Mouse (Mus musculus) forebrain, embryonic 13.5 days (tissue): ENCODE data around the gene Pkp2. TPM values are rescaled to one million over a fixed set of nuclear protein-coding genes. Genes with fewer than 3 reads are reported as not detected.
A peak's percentile ranks its signal among the peaks of the same experiment; 100 is the strongest.
"Not testable (repeated sequence)": the region's sequence is repeated elsewhere in the genome, so short reads cannot be mapped to it uniquely, and the experiment has no call there.

ENCODE experiments used
- ATAC-seq: fragments of 200-750 bp; cut with Nextera tagmentation; 2 replicates; pipeline ENCODE4 v1.8.0; 2017
- H3K27ac ChIP-seq: fragments of 300-500 bp; sonication (generic); 2 replicates; pipeline ENCODE4 v1.5.1; 2015; ENCODE audit warnings: inconsistent platforms, mild to moderate bottlenecking, moderate library complexity
- H3K27me3 ChIP-seq: fragments of 300-500 bp; sonication (generic); 2 replicates; pipeline ENCODE4 v1.6.1; 2015; ENCODE audit warnings: mild to moderate bottlenecking, inconsistent platforms
- H3K36me3 ChIP-seq: fragments of 300-500 bp; sonication (generic); 2 replicates; pipeline ENCODE4 v1.6.1; 2015; ENCODE audit warnings: mild to moderate bottlenecking, inconsistent platforms; ENCODE audit not compliant: poor library complexity, severe bottlenecking
- H3K4me1 ChIP-seq: fragments of 300-500 bp; sonication (generic); 2 replicates; pipeline ENCODE4 v1.6.1; 2015; ENCODE audit warnings: inconsistent platforms
- H3K4me2 ChIP-seq: fragments of 300-500 bp; sonication (generic); 2 replicates; pipeline ENCODE4 v1.6.1; 2015; ENCODE audit warnings: inconsistent platforms, mild to moderate bottlenecking, moderate library complexity
- H3K4me3 ChIP-seq: fragments of 300-500 bp; sonication (generic); 2 replicates; pipeline ENCODE4 v1.5.1; 2015; ENCODE audit warnings: mild to moderate bottlenecking, inconsistent platforms
- H3K9ac ChIP-seq: fragments of 300-500 bp; sonication (generic); 2 replicates; pipeline ENCODE4 v1.6.1; 2015; ENCODE audit warnings: mild to moderate bottlenecking, inconsistent platforms
- H3K9me3 ChIP-seq: fragments of 300-500 bp; sonication (generic); replicated peaks from 2 replicates; pipeline ENCODE4 v1.6.1; 2016; ENCODE audit warnings: inconsistent platforms
- WGBS: fragments of 180-500 bp; shearing (Covaris S2); methylation state at CpG from one replicate; pipeline ENCODE4 v1.1.7; 2015; 5-methylcytosine and 5-hydroxymethylcytosine counted together
- polyA plus RNA-seq: library from polyadenylated mRNA; unstranded; fragments of >200 nt; fragmentation: Nextera tagmentation; extraction: Ambion mirVana; gene quantifications from 2 replicates; pipeline ENCODE4 v1.2.1, GENCODE M21; 2015

The Pkp2 gene
- polyA plus RNA-seq, 1 experiment from 2014 or later, result 1.1 TPM

DNA sequence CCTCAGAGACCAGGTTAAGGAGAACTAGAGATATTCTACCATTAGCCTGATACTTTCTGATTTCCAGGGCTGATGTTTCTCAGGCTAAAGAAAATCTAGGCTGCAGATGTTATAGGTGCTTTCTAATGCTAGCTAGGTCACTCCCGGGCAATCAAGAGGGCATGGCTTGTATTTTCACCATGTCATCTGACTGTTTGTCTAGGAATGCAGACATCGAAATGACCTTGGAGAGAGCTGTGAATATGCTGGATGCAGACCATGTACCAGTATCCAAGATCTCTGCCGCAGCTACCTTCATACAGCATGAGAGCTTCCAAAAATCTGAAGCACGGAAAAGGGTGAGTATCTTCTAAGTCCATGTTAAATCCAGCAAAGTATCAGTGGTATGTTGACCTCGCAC lies 17.3 kb downstream of the Pkp2 start:
- Histone ChIP-seq H3K4me1 (no peaks in the 10 kb centered on the region), H3K9ac (no peak overlapping the region), H3K27ac (no peak overlapping the region), H3K27me3 (no peaks in the 10 kb centered on the region; the same call in 1 of the 2 replicates), H3K36me3 (no peaks in the 10 kb centered on the region), H3K4me2 (no peak overlapping the region), H3K9me3 (no peaks in the 10 kb centered on the region), H3K4me3 (no peak overlapping the region)
- 91% methylated on average over 5 of the region's 5 CpGs for WGBS
- no peak for ATAC-seq

DNA sequence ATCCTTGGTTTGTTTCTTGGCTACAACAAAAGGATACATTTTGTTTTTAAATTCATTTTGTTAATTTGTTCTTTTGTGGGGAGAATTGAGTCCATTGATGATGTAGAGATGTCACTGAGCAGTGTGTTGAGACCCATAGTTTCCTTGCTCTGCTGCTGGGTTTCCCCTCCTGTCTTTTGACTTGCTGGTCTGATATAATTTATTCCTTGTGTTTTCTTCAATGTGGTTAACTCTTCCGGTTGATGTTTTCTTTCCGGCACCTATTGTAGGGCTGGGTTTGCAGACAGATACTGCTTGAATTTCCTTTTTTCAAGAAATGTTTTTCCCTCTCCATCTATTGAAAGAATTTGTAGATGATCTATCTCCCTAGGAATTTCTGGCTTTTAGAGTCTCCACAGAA lies 20.8 kb downstream of the Pkp2 start:
- no peak for ATAC-seq
- WGBS, result 95% methylated on average over 2 of the region's 2 CpGs
- Histone ChIP-seq H3K9ac (no peak overlapping the region), H3K4me2 (no peak overlapping the region), H3K9me3 (no peaks in the 10 kb centered on the region), H3K36me3 (no peaks in the 10 kb centered on the region), H3K27me3 (no peaks in the 10 kb centered on the region), H3K4me3 (no peak overlapping the region), H3K4me1 (no peaks in the 10 kb centered on the region), H3K27ac (no peak overlapping the region)

DNA sequence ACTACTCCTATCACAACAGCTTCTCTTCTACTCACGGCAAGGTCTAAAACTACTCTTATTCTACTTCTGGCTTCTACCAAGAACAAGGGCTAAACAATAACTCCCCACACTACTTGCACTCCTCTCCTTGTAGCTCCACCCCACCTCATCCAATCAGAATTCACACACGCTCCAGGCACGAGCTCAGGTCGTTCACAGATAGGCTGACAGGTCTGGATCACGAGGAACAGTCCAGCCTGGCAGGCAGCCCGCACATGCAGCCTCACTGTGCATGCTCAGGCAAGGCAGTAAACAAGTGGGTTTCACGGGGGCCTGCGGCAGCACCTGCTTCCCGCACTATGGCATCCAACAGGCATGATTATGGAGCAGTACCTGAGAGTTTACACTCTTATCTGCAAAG lies 23.6 kb downstream of the Pkp2 start:
- H3K27me3 ChIP-seq, H3K27ac ChIP-seq, H3K4me1 ChIP-seq, H3K9me3 ChIP-seq, ATAC-seq, H3K9ac ChIP-seq, H3K4me3 ChIP-seq, H3K36me3 ChIP-seq, H3K4me2 ChIP-seq: not testable (repeated sequence)
- 91% methylated on average over 9 of the region's 9 CpGs for WGBS

DNA sequence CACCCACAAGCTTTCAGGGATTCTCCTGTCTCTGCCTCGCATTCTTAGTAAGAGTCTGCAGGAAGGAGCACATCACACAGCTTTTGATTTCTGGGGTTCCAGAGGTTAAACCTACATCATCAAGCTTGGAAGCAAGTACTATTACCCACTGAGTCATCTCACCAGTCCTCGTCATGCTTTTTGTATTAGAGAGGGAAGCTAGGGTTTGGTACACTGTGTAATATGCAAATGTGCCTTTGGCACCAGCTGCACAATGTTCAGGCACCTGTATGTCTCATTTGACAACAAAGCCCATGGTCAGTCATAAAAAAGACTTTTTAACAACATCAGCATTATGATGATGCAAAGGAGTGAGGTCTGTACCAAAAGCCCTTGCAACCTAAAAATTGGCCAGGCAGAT lies 25.2 kb downstream of the Pkp2 start:
- H3K27ac ChIP-seq, result no peak overlapping the region
- no peaks in the 10 kb centered on the region for H3K27me3 ChIP-seq
- H3K4me1 ChIP-seq, result no peaks in the 10 kb centered on the region
- no peak overlapping the region for H3K9ac ChIP-seq
- H3K4me2 ChIP-seq, result no peak overlapping the region
- H3K4me3 ChIP-seq, result no peak overlapping the region
- no peak for ATAC-seq
- H3K36me3 ChIP-seq, result no peaks in the 10 kb centered on the region
- H3K9me3 ChIP-seq, result no peaks in the 10 kb centered on the region
- 79% methylated on average over 2 of the region's 2 CpGs for WGBS

DNA sequence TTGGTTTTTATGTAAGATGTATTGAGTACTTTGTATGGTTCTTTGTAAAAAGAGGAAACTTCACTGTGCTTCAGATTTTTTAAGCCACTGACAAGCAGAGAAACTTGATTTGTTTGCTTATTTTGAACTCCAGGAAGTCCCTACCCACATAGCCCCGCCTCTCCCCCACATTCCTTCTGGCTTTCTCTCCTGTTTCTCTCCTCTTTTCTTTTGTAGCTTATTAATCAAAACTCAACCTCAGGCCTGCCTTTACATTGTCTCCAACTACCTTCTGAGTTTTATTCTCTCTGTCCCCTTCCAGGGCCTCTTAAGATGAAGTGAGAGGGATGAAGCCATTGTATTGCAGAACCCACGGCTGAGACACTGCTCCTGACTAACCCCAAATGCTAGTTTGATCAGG lies 31.6 kb downstream of the Pkp2 start:
- H3K4me2 ChIP-seq, result no peak overlapping the region
- no peaks in the 10 kb centered on the region for H3K27me3 ChIP-seq
- WGBS, result 61% methylated on average over 2 of the region's 2 CpGs
- H3K4me1 ChIP-seq, result no peaks in the 10 kb centered on the region
- H3K36me3 ChIP-seq, result no peaks in the 10 kb centered on the region
- H3K9ac ChIP-seq, result no peak overlapping the region
- no peaks in the 10 kb centered on the region for H3K9me3 ChIP-seq
- no peak for ATAC-seq
- H3K4me3 ChIP-seq, result no peak overlapping the region
- no peak overlapping the region for H3K27ac ChIP-seq

DNA sequence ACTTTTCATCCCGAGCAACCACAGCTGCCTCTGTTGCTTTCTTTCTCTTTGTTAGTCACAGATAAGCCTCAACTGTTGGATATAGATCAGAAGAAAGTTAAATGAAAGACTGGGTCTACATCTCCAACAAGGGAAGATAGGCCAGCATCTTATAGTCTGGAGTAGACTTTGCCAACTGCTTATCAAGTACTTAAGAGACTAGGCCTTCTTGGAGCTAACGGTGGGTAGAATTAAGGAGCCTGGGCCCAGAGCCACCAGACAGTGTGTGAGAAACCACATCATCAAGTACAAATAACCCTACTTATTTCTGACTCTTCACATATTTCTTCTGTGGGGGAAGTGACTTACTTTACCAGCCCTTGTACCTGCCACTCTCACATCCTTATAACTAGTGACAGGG lies 37.4 kb downstream of the Pkp2 start:
- no peaks in the 10 kb centered on the region for H3K27me3 ChIP-seq
- 72% methylated on average over 2 of the region's 2 CpGs for WGBS
- ATAC-seq, result no peak

DNA sequence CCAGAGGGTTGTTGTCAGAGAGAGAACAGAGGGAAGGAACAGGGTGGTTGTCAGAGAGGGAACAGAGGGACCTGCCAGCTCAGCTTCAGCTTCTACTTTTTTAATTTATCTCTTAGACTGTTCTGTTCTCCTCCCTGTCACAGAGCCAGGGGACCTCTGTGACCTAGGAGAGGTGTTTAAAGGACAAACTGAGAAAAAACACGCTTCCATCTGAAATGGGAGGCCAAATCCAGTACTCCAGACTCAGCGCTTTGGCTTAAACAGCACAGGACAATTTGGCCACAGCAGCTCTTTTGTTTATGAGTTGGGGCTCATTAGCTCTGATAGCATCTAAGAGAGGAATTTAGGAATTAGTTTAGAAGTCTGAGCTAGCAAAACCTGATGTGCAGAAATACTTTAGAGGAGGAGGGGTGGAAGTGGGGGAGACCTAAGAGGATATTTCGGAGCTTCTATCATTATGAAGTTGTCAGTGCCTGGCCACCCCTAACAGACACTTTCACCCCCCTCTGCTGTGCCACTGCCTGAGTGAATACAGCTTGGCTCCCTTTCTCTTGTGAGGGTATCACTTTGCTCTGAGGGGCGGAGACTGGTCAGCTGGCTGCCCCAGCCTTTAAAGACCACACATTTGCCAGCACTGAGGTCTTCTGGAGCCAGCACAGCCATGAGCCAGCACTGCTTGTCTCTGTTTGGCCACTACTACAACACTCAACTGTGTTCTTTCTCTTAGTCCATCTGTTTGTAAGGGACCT lies 40.4 kb downstream of the Pkp2 start:
- 21% methylated on average over 4 of the region's 4 CpGs for WGBS
- no peaks in the 10 kb centered on the region for H3K27me3 ChIP-seq

More for the DNA sequence above, 37.4 kb downstream of the Pkp2 start:
- Histone ChIP-seq H3K9me3 (no peaks in the 10 kb centered on the region), H3K4me2 (no peak overlapping the region), H3K27ac (no peak overlapping the region), H3K4me1 (no peaks in the 10 kb centered on the region), H3K9ac (no peak overlapping the region), H3K4me3 (no peak overlapping the region), H3K36me3 (no peaks in the 10 kb centered on the region)

DNA sequence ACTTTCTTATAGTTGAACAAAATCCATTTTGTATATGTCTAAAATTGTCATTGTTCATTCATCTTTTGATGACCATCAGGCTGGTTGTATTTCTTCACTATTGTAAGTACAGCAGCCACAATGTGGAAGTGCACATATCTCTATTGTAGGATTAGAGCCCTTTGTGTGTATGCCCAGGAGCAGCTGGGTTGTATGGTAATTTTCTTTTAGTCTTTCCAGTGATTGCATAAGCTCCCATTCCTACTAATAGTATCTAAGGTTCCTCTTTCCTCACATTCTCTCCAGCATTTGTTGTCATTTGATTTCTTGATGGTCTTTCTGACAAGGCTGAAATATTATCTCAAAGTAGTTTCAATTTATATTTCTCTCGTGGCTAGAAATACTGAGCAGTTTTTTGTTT lies 42.1 kb downstream of the Pkp2 start:
- Histone ChIP-seq H3K27me3 (no peaks in the 10 kb centered on the region), H3K4me3 (no peak overlapping the region), H3K9ac (no peak overlapping the region), H3K36me3 (no peaks in the 10 kb centered on the region), H3K4me2 (no peak overlapping the region), H3K9me3 (no peaks in the 10 kb centered on the region), H3K27ac (no peak overlapping the region), H3K4me1 (no peaks in the 10 kb centered on the region)
- ATAC-seq, result no peak
- WGBS, result 85% methylated on average over 1 of the region's 1 CpGs

More for the DNA sequence above, 40.4 kb downstream of the Pkp2 start:
- H3K9ac ChIP-seq, result no peak overlapping the region
- no peak overlapping the region for H3K4me2 ChIP-seq
- no peaks in the 10 kb centered on the region for H3K9me3 ChIP-seq
- peak; percentile 59 for ATAC-seq
- H3K4me1 ChIP-seq, result no peaks in the 10 kb centered on the region
- H3K27ac ChIP-seq, result no peak overlapping the region
- H3K4me3 ChIP-seq, result no peak overlapping the region
- H3K36me3 ChIP-seq, result no peaks in the 10 kb centered on the region

DNA sequence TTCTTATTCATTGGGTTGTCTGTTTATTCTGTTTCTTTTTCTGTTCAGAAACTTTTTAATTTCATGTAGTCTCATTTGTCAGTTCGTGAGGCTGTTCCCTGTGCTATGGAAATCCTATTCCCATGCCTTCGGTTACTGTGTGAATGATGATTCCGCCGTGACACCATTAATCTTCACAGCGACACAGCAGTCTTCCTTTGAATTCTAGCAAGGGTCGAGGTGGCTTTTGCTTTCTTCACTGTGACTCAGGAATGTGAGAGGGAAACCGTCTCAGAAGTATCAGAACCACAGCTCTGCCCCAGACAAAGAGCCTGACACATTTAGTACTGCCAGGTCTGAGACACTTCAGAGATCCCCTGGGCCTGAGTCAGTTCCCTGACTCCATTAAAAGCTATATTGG lies 42.8 kb downstream of the Pkp2 start:
- Histone ChIP-seq H3K9me3 (no peaks in the 10 kb centered on the region), H3K4me1 (no peaks in the 10 kb centered on the region), H3K27me3 (no peaks in the 10 kb centered on the region), H3K27ac (no peak overlapping the region), H3K36me3 (no peaks in the 10 kb centered on the region), H3K9ac (no peak overlapping the region), H3K4me2 (no peak overlapping the region), H3K4me3 (no peak overlapping the region)
- WGBS, result 69% methylated on average over 7 of the region's 7 CpGs
- no peak for ATAC-seq

DNA sequence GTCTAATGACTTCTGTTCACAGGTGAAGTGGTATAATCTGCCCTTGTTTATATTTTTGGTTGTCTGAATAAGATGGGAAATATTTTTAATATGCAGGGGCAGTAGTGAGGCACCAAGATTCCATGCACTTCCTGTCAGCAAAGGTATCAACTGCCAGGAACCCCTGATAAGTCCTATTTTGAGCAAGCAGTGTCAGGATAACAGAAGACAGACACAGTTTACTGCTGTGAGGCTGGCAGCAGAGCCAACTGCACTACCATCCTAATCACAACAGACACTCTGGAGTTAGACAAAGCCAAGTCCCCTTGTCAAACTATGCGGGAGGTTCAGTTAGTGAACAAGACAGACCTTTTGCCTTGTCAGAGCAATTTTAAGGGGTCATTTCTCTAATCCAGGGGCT lies 43.6 kb downstream of the Pkp2 start:
- Histone ChIP-seq H3K36me3 (no peaks in the 10 kb centered on the region), H3K27ac (no peak overlapping the region), H3K4me3 (no peak overlapping the region), H3K9me3 (no peaks in the 10 kb centered on the region), H3K9ac (no peak overlapping the region), H3K4me2 (no peak overlapping the region), H3K4me1 (no peaks in the 10 kb centered on the region), H3K27me3 (no peaks in the 10 kb centered on the region)
- WGBS, result 82% methylated on average over 1 of the region's 1 CpGs
- no peak for ATAC-seq

DNA sequence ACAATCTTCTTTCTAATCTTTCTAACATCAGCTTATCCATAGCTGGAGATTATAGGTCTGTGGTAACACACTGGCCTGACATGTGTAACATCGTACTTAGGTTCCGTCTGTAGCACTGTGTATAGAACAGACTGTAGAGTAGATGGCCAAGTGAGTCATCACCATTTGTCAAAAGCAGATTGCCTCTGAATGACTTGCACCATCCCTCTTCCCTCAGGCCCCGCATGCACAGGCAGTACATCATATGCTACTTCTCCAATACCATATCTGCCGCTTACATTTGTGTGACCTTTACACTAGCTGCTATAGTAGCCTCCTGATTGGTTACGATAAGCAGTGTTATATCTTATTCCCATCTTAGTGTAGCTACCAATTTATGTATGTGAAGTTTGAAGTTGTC lies 47.8 kb downstream of the Pkp2 start:
- Histone ChIP-seq H3K9me3 (no peaks in the 10 kb centered on the region), H3K4me3 (no peak overlapping the region), H3K4me1 (no peaks in the 10 kb centered on the region), H3K36me3 (no peaks in the 10 kb centered on the region), H3K4me2 (no peak overlapping the region), H3K9ac (no peak overlapping the region), H3K27me3 (no peaks in the 10 kb centered on the region), H3K27ac (no peak overlapping the region)
- no peak for ATAC-seq
- WGBS, result 97% methylated on average over 5 of the region's 5 CpGs

DNA sequence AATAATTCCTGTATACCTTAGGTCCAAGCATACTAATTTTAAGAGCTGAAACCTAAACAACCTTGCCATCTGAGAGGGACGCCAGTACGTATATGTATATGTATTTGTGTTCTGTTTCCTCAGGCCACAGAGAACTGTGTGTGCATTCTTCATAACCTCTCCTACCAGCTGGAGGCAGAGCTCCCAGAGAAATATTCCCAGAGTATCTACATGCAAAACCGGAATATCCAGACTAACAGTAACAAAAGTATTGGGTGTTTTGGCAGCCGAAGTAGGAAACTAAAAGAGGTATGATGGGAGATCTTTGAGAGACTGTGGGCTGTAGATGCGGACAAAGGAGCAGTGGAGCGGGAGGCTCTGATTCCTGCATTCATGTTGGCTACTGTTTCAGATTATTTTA lies 48.4 kb downstream of the Pkp2 start:
- H3K27ac ChIP-seq, result no peak overlapping the region
- WGBS, result 91% methylated on average over 6 of the region's 6 CpGs
- H3K36me3 ChIP-seq, result no peaks in the 10 kb centered on the region
- H3K9ac ChIP-seq, result no peak overlapping the region
- H3K4me2 ChIP-seq, result no peak overlapping the region
- no peak for ATAC-seq
- no peak overlapping the region for H3K4me3 ChIP-seq
- H3K4me1 ChIP-seq, result no peaks in the 10 kb centered on the region
- no peaks in the 10 kb centered on the region for H3K27me3 ChIP-seq
- H3K9me3 ChIP-seq, result no peaks in the 10 kb centered on the region

DNA sequence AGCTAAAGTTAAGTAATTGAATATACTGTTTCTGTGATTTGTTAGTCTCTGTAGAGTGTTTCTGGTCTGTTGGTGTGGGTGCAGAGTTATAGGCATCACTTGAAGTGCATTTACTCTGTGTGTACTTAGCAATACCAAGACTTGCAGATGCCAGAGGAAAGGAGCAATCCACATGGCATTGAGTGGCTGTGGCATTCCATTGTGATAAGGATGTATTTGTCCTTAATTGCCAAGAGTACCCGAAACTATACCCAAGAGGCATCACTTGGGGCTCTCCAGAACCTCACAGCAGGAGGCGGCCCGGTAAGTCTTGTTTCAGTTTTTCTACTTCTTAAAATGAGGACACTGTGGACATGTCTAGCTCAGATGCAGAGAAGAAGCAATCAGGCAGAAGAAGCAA lies 49.3 kb downstream of the Pkp2 start:
- H3K9me3 ChIP-seq, result no peaks in the 10 kb centered on the region
- H3K4me2 ChIP-seq, result no peak overlapping the region
- ATAC-seq, result no peak
- no peaks in the 10 kb centered on the region for H3K4me1 ChIP-seq
- H3K9ac ChIP-seq, result no peak overlapping the region
- WGBS, result 86% methylated on average over 3 of the region's 3 CpGs
- H3K27me3 ChIP-seq, result no peaks in the 10 kb centered on the region
- H3K27ac ChIP-seq, result no peak overlapping the region
- H3K36me3 ChIP-seq, result no peaks in the 10 kb centered on the region
- no peak overlapping the region for H3K4me3 ChIP-seq
